In genomic region chr4:116282211-116282610, GRCm38 (mm10) we compare ENCODE assay signal across 8 mouse cellular contexts.
DNase-seq lines count a peak whose midpoint lies in the region.

No protein-coding gene starts in this region.

- DNase-seq in embryo, embryonic 10.5 days (ENCODE audit: low spot score), result peak; percentile 11
- no peak for DNase-seq in embryo, embryonic 10 days (ENCODE audit: low spot score)
- DNase-seq in left cerebral cortex, postnatal 4 days, result peak; percentile 15
- DNase-seq in left cerebral cortex, adult 9 months (ENCODE audit: low spot score in 2 of 2), result no peak
- peak; percentile 16 for DNase-seq in R1 (ENCODE audit: low read depth, low spot score)
- DNase-seq in naive thymus-derived CD4-positive, alpha-beta T cell, adult 2 months (ENCODE audit: low read depth), result peak; percentile 19
- no peak for DNase-seq in Muller cell, postnatal 12 days (ENCODE audit: inconsistent ontology term)
- DNase-seq in heart, postnatal 25 days (ENCODE audit: low spot score), result no peak

- intact Hi-C loops in left cerebral cortex, postnatal 4 days (cut with DNase I), result loop anchor here (10.0 kb wide), 1 partner anchor 107 kb away; the partner anchor contains the start of genes 1700042G07Rik and Gm49337
- intact Hi-C loops in heart, postnatal 25 days (cut with DNase I), result loop anchor here (2.0 kb wide), 1 partner anchor 115 kb away; the partner anchor contains the start of gene Tspan1

Comparison
In these comparisons a context has a peak if more than half of its experiments do, and no peak if none do; other contexts are left out.
1. DNase-seq: peak in embryo, embryonic 10.5 days (single experiment), left cerebral cortex, postnatal 4 days (single experiment), R1 (single experiment) and naive thymus-derived CD4-positive, alpha-beta T cell, adult 2 months (single experiment); none in embryo, embryonic 10 days (single experiment), left cerebral cortex, adult 9 months (0 of 2), Muller cell, postnatal 12 days (single experiment) and heart, postnatal 25 days (single experiment).